Mouse (Mus musculus): Measurements from ENCODE around the gene Fam207a. TPM values are rescaled to one million over a fixed set of nuclear protein-coding genes. Genes with fewer than 3 reads are reported as not detected.

Fam207a gene
- polyA plus RNA-seq, 1 experiment: 30.5 TPM

DNA sequence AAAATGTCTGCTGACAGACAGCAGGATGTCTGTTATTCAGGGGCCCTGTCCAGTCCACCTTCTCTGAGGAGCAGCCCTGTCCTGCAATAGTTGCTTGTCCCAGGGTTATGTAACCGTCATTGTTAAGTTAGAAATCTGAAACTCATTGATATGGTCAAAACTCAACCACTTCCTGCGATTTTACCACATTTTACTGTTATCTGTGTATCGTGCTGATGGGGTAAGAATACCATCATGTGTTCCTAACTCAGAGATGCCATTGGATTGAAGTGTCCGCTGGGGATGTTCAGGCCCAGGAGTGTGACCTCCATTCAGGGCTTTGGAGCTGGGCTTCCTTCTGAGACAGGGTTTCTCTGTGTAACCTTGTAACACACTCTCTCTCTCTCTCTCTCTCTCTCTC lies 39.3 kb upstream of the Fam207a start:
- H3K36me3 ChIP-seq (ENCODE audit: control insufficient read depth, insufficient read depth, low read length): no peaks in the 10 kb centered on the region
- 89% methylated on average over 4 of the region's 4 CpGs for WGBS
- TF ChIP-seq CTCF (conservative IDR thresholded peaks at IDR 0.05; ENCODE audit: insufficient read depth, insufficient read length, low read depth, low read length) (no peak), POLR2A (IDR thresholded peaks at IDR 0.05; ENCODE audit: low read depth, low read length) (no peak)

DNA sequence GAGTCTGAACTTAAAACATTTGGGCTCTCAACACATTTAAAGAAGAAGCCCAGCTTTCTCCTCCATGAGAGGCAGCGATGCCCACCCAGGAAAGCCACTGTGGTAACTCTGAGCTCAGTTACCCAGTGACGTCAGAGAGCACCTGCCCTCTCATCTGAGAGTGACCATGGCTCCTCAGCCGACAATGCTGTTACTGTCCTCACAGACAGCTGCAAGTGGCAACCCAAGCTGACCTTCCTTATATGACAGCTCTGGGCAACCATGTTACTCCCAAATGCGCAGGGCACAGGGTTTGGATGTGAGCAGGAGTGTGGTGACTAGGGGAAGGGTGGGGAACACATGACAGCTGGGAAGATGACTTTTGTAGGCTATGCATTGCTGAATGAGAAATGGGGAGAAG lies 37.7 kb upstream of the Fam207a start:
- Histone ChIP-seq H3K4me3 (ENCODE audit: insufficient read depth, low read depth, low read length) (no peak overlapping the region), H3K27me3 (replicated peaks; ENCODE audit: control insufficient read depth, insufficient read depth, low read length) (no peaks in the 10 kb centered on the region), H3K36me3 (ENCODE audit: control insufficient read depth, insufficient read depth, low read length) (no peaks in the 10 kb centered on the region), H3K27ac (ENCODE audit: insufficient read depth, low read depth, low read length) (no peak overlapping the region), H3K4me1 (ENCODE audit: control insufficient read depth, insufficient read depth, low read length) (no peaks in the 10 kb centered on the region; the same call in 1 of the 2 replicates)
- DNase-seq: no peak
- 87% methylated on average over 4 of the region's 4 CpGs for WGBS
- no peak for TF ChIP-seq POLR2A (IDR thresholded peaks at IDR 0.05; ENCODE audit: low read depth, low read length)
- TF ChIP-seq CTCF (conservative IDR thresholded peaks at IDR 0.05; ENCODE audit: insufficient read depth, insufficient read length, low read depth, low read length): no peak

More for the DNA sequence above, 39.3 kb upstream of the Fam207a start:
- no peak for DNase-seq
- Histone ChIP-seq H3K4me1 (ENCODE audit: control insufficient read depth, insufficient read depth, low read length) (no peaks in the 10 kb centered on the region; the same call in 1 of the 2 replicates), H3K27ac (ENCODE audit: insufficient read depth, low read depth, low read length) (no peak overlapping the region), H3K27me3 (replicated peaks; ENCODE audit: control insufficient read depth, insufficient read depth, low read length) (no peaks in the 10 kb centered on the region), H3K4me3 (ENCODE audit: insufficient read depth, low read depth, low read length) (no peak overlapping the region)

- WGBS: 74% methylated on average over 5 of the region's 5 CpGs
- no peaks in the 10 kb centered on the region for H3K27me3 ChIP-seq (replicated peaks; ENCODE audit: control insufficient read depth, insufficient read depth, low read length)
- H3K27ac ChIP-seq (ENCODE audit: insufficient read depth, low read depth, low read length): no peak overlapping the region
- H3K36me3 ChIP-seq (ENCODE audit: control insufficient read depth, insufficient read depth, low read length): no peaks in the 10 kb centered on the region
- no peak overlapping the region for H3K4me3 ChIP-seq (ENCODE audit: insufficient read depth, low read depth, low read length)
- TF ChIP-seq CTCF (conservative IDR thresholded peaks at IDR 0.05; ENCODE audit: insufficient read depth, insufficient read length, low read depth, low read length): no peak
- no peak for TF ChIP-seq POLR2A (IDR thresholded peaks at IDR 0.05; ENCODE audit: low read depth, low read length)
- no peaks in the 10 kb centered on the region; the same call in 1 of the 2 replicates for H3K4me1 ChIP-seq (ENCODE audit: control insufficient read depth, insufficient read depth, low read length)
- peak; percentile 72 for DNase-seq
Measured at GRCm38 (mm10) chr10:77552162-77552561, 36.6 kb upstream of the Fam207a start.

- TF ChIP-seq CTCF (conservative IDR thresholded peaks at IDR 0.05; ENCODE audit: insufficient read depth, insufficient read length, low read depth, low read length): no peak
- TF ChIP-seq POLR2A (IDR thresholded peaks at IDR 0.05; ENCODE audit: low read depth, low read length): no peak
- H3K4me1 ChIP-seq (ENCODE audit: control insufficient read depth, insufficient read depth, low read length): no peaks in the 10 kb centered on the region; the same call in 1 of the 2 replicates
- no peak overlapping the region for H3K4me3 ChIP-seq (ENCODE audit: insufficient read depth, low read depth, low read length)
- no peaks in the 10 kb centered on the region for H3K36me3 ChIP-seq (ENCODE audit: control insufficient read depth, insufficient read depth, low read length)
- H3K27me3 ChIP-seq (replicated peaks; ENCODE audit: control insufficient read depth, insufficient read depth, low read length): no peaks in the 10 kb centered on the region
- 85% methylated on average over 11 of the region's 11 CpGs for WGBS
- DNase-seq: no peak
- H3K27ac ChIP-seq (ENCODE audit: insufficient read depth, low read depth, low read length): no peak overlapping the region
Measured at GRCm38 (mm10) chr10:77550874-77551273, 35.3 kb upstream of the Fam207a start.

GRCm38 (mm10) chr10:77548576-77548975 lies 33.0 kb upstream of the Fam207a start:
- 86% methylated on average over 10 of the region's 10 CpGs for WGBS
- no peak overlapping the region for H3K27ac ChIP-seq (ENCODE audit: insufficient read depth, low read depth, low read length)
- TF ChIP-seq POLR2A (IDR thresholded peaks at IDR 0.05; ENCODE audit: low read depth, low read length): no peak
- H3K4me3 ChIP-seq (ENCODE audit: insufficient read depth, low read depth, low read length): no peak overlapping the region
- no peak for DNase-seq
- H3K4me1 ChIP-seq (ENCODE audit: control insufficient read depth, insufficient read depth, low read length): no peaks in the 10 kb centered on the region; the same call in 1 of the 2 replicates
- no peaks in the 10 kb centered on the region for H3K27me3 ChIP-seq (replicated peaks; ENCODE audit: control insufficient read depth, insufficient read depth, low read length)
- no peaks in the 10 kb centered on the region for H3K36me3 ChIP-seq (ENCODE audit: control insufficient read depth, insufficient read depth, low read length)

DNA sequence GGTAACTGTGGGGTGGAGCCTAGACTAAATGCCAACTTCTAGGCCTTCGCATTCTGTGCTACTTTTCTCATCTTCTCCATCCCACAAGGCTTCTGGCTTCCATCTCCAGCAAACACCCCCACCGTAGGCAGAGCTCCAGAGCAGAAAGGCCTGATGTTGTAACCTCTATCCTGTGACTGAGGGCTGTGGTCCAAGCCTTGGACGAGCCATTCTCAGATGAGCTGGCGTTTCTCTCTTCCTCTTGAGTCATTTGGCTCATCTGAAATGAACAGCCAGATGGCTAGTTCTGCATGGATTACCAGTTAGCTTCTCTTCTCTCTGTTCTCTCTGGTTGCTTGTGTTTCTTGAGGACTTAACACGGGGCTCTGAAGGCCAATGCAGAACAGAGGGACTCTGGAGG lies 29.3 kb upstream of the Fam207a start:
- DNase-seq: no peak
- Histone ChIP-seq H3K36me3 (ENCODE audit: control insufficient read depth, insufficient read depth, low read length) (no peaks in the 10 kb centered on the region), H3K4me3 (ENCODE audit: insufficient read depth, low read depth, low read length) (no peak overlapping the region), H3K4me1 (ENCODE audit: control insufficient read depth, insufficient read depth, low read length) (no peaks in the 10 kb centered on the region), H3K27ac (ENCODE audit: insufficient read depth, low read depth, low read length) (no peak overlapping the region), H3K27me3 (replicated peaks; ENCODE audit: control insufficient read depth, insufficient read depth, low read length) (no peaks in the 10 kb centered on the region)
- TF ChIP-seq CTCF (conservative IDR thresholded peaks at IDR 0.05; ENCODE audit: insufficient read depth, insufficient read length, low read depth, low read length): no peak
- no peak for TF ChIP-seq POLR2A (IDR thresholded peaks at IDR 0.05; ENCODE audit: low read depth, low read length)
- WGBS: 71% methylated on average over 5 of the region's 5 CpGs

GRCm38 (mm10) chr10:77543226-77543625 lies 27.6 kb upstream of the Fam207a start:
- peak; percentile 42 for DNase-seq
- H3K4me1 ChIP-seq (ENCODE audit: control insufficient read depth, insufficient read depth, low read length): no peaks in the 10 kb centered on the region
- 54% methylated on average over 7 of the region's 7 CpGs for WGBS

More at GRCm38 (mm10) chr10:77543226-77543625, 27.6 kb upstream of the Fam207a start:
- Histone ChIP-seq H3K4me3 (ENCODE audit: insufficient read depth, low read depth, low read length) (no peak overlapping the region), H3K36me3 (ENCODE audit: control insufficient read depth, insufficient read depth, low read length) (no peaks in the 10 kb centered on the region), H3K27ac (ENCODE audit: insufficient read depth, low read depth, low read length) (no peak overlapping the region), H3K27me3 (replicated peaks; ENCODE audit: control insufficient read depth, insufficient read depth, low read length) (no peaks in the 10 kb centered on the region)
- peak; percentile 60 for TF ChIP-seq CTCF (conservative IDR thresholded peaks at IDR 0.05; ENCODE audit: insufficient read depth, insufficient read length, low read depth, low read length)
- no peak for TF ChIP-seq POLR2A (IDR thresholded peaks at IDR 0.05; ENCODE audit: low read depth, low read length)
